Mouse (Mus musculus): ENCODE data around the gene Cdc37. TPM values are rescaled to one million over a fixed set of nuclear protein-coding genes. Genes with fewer than 3 reads are reported as not detected.
"Not testable (repeated sequence)": the region's sequence is repeated elsewhere in the genome, so short reads cannot be mapped to it uniquely, and the experiment has no call there.

Cdc37 gene
- 100 to 1,000 TPM; 136 to 139 TPM for total RNA-seq (2021)
- long read RNA-seq, full-length matches to known transcripts = 180 of 217 reads
- long read RNA-seq, partial matches to known transcripts = 17 of 217 reads
- long read RNA-seq, other reads (novel, unspliced or antisense) = 20 of 217 reads

DNA sequence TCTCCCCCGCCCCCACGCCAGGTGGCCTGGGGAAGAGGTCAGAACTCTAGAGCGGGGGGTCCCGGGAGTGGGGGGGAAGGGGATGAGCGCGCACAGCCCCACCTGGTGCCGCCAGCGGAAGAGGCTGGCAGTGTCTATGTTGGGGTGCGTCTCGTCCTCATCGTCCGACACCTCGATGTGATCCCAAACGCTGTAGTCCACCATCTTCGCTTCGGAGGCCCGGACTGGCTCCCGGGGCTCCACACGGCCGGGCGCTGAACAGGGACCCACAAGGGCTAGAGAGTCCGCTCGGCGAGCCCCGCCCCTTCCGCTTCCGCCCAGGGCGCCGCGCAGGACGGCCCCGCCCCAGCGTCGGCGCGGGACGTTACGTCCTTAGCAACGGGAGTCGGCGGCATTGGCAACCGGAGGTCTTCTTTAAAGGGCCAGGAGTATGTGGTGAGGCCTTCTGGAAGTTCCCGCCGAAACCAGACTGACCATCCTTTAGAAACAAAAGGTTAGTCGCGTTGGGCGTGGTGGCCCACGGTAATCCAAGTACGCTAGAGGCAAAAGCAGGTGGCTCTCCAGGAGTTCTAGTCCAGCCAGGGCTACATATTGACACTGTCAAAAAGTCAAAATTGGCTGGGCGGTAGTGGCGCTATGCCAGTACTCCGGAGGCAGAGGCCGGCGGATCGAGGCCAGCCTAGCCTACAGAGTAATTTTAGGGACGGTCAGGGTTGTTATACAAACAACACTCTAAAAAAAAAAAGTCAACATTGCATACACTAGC is at the start of gene Cdc37:
Cdc37 (minus strand) TSS at position 329 of the 766 bp plus-strand sequence.
- peak; percentile 93 to 95 for DNase-seq (ENCODE audit: low spot score in 2 of 2)

DNA sequence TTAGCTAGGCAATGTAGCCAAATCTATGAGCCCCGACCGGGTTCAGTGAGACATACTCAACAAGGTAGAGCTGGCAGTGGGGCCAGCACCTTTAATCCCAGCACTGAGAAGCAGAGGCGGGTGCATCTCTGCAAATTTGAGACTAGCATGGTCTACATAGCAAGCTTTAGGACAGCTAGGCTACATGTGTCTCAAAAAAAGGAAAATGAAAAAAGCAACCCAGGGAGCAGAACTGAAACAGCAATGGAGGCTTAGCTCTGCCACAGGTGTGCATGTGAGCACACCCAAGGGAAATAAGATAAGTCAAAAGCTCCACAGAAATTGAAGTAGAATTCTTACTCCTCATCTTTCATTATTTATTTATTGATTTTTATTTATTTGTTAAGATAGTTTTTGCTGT is 49.2 kb upstream of the Cdc37 start:
- no peak for DNase-seq (ENCODE audit: low spot score in 2 of 2)

DNA sequence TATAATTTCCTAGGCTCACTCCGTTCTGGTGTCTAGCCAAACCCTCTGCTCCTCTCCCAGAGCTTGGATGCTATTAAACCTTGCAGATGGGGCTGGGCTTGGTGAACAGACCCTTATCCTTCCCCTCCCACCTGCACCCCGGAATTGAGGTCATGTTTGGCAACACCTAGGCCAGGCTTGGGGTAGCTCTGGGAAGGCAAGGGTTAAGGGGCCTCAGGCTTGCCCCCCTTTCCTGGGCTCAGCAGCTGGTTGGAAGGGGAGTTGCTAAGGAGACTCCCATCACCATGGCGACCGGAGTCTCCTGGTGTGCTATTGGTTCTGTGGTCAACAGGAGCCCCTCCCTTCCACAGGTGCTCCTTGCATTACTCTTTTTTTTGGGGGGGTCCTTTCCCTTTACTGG is 48.2 kb upstream of the Cdc37 start:
- DNase-seq (ENCODE audit: low spot score in 2 of 2) = peak; percentile 76 to 81

DNA sequence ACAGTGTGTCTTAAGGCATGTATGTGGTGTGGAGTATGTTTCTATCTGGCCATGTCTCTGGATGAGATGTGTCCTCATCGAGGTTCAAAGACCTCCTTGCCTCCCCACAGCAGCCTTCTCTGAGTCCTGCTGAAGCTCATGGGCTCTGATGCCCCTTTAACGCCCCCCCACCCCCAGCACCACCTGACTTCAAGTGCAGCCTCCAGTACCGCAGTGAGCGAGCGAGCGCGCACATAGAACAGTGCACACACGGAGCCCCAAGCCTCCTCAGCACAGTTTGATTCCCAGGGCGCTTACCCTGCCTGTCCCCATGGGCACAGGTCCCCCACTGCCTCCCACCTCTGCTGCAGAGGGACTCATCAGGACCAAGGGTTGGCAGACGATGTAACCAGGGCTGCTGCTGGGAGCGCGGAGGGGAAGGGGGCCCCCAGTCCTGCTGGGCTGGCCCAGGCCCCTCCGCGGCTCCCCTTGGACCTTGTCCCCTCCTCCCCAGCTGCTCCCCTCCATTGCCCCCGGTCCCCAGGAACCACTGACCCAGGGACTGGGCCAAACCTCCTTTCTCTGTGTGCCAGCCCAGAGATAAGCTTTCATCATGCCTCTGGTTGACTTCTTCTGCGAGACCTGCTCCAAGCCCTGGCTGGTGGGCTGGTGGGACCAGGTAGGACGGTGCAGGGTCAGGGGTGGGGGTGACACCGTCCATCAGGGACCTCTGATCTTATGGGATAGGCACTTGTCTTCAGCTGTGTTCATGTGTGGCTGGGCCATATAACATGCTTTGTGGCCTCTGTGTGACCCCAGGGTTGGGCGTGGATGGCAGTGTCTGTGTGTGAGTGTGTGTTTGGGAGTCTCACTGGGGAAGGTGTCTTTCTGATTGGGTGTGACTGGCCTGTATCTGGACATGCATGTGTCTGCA is 47.0 kb upstream of the Cdc37 start:
- peak; percentile 67 to 70 for DNase-seq (ENCODE audit: low spot score in 2 of 2)

DNA sequence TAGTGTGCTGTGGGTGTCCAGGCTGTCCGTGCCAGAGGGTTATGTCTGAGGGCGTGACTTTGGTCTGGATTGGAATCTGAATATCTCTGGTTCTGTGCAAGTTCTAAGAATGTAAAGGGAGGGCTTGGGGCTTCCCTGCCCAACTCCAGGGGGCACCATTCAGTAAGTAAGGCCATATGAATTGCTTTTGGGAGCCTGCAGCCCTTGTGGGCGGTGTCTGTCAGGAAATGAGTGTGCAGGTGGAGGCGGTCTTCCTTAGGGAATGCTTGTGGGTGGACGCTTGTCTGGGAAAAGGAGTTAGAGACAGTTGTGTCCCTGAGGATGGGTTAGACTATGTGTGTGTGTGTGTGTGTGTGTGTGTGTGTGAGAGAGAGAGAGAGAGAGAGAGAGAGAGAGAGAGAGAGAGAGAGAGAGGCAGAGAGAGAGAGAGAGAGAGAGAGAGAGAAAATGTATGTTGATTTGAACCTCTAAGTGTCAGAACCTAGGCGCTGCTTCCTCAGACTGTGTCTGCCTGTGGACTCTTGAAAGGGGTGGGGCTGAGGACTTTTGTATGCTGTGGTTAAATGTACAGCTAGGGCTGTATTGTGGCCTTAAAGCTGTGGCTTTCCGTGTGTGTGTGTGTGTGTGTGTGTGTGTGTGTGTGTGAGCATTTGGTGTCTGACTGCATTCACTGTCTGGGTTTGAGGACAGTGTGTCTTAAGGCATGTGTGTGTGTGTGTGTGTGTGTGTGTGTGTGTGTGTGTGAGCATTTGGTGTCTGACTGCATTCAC is 46.1 kb upstream of the Cdc37 start:
- DNase-seq (ENCODE audit: low spot score in 2 of 2) = not testable (repeated sequence)

DNA sequence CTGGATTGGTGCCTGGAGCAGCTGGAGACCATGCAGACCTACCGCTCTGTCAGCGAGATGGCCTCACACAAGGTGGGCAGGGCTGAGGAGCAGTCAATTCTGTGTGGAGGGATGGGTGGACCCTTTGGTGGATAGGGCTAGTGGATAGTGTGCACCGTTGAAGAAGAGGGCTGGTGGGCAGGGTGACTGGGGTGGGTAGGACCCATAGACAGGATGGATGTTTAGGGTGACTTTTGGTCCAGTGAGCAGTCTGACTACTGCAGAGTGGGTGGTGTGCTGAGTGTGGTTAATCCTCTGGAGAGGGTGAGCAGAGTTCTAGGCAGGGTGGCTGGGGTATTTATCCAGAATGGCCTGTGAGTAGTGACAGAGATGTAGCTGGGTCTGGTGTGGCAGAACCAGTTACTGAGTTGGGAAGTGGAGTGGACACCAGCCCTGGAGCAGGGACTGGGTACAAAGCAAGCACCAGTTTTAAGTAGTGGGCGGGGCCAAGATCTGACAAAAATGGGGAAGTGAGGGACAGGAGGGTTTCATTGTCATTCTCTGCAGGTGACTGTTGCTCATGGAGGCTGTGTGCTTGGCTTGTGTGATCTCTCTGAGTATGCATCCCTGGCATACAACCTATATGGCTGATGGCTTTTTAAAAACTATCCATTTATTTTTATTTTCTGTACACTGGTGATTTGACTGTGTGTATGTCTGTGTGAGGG is 45.2 kb upstream of the Cdc37 start:
- no peak for DNase-seq (ENCODE audit: low spot score in 2 of 2)

DNA sequence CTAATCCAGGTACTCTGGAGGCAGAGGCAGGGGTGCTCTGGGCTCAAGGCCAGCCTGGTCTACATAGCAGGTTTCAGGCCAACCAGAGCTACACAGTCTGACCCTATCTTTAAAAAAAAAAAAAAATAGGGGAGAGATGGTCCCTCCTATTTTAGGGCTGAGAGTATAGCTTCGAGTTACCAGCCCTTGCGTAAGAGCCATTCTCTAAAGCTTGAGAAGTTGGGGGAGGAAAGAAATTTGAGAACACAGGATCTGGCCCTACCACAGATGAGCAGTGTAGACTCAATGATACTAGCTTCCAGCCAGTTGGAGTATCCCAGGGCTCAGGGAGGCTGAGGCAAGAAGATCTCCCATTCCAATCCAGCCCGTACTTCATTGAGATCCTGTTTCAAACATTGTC is 44.0 kb upstream of the Cdc37 start:
- no peak for DNase-seq (ENCODE audit: low spot score in 2 of 2)

DNA sequence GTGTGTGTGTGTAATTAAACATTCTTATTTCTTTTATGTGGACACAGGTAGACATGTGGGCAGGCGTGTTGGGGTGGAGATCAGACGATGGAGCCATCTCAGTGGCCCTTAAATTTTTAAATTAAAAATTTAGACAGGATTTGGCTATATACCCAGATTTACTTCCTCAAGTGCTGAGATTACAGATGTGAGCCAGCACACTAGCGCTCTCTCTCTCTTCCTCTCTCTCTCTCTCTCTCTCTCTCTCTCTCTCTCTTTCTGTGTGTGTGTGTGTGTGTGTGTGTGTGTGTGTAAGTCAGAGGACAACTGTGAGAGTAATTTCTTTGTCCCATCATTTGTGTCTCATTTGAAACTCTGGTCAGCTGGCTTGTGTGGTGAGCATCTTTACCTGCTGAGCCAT is 40.9 kb upstream of the Cdc37 start:
- DNase-seq (ENCODE audit: low spot score in 2 of 2) = no peak

DNA sequence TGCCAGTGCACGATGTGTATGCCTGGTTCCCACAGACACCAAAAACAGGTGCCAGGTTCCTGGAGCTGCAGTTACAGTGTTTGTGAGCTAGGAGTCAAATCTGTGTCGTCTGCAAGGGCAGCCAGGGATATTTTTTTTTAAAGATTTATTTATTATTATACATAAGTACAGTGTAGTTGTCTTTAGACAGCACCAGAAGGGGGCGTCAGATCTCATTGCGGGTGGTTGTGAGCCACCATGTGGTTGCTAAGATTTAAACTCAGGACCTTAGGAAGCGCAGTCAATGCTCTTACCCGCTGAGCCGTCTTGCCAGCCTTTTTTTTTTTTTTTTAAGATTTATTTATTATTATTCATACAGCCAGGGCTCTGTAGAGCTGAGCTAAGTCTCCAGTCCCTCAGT is 40.1 kb upstream of the Cdc37 start:
- no peak for DNase-seq (ENCODE audit: low spot score in 2 of 2)

DNA sequence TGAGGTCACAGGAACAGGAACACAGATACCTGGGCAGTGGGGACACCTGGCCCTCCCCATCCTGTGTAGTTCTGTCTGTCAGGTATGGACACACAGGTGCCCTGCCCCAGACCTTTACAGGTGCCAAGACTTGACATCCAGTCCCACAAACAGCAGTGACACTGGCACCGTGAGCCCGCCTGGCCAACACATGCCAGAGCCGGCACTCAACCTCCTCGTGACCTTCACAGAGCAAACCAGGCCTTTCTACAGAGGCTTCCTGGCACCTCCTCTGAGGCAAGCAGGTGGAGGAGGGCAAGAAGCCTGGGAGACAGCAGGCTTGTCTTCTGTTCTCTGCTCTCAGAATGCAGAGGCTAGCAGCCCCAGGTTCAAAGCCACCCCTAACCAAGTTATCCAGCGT is 35.7 kb upstream of the Cdc37 start:
- DNase-seq (ENCODE audit: low spot score in 2 of 2) = no peak

DNA sequence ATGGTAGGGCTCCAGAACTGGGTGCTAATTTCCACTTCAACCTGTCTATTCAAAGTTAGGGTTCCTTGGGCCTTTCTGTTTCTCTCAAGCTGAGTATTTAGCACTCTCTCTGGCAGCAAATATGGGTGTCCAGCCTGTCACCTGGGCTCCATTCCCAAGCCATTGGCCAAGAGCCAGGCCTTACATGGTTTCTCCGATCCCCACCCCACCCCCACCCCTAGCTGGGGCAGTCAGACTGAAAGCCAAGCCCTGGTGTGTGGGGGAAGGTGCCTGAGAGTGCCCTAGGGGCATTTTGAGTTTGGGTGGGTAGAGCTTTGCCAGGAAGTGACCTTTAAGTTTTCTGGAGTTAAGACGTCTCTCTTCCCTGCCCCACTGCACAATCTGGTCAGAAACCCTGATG is 35.0 kb upstream of the Cdc37 start:
- no peak for DNase-seq (ENCODE audit: low spot score in 2 of 2)

DNA sequence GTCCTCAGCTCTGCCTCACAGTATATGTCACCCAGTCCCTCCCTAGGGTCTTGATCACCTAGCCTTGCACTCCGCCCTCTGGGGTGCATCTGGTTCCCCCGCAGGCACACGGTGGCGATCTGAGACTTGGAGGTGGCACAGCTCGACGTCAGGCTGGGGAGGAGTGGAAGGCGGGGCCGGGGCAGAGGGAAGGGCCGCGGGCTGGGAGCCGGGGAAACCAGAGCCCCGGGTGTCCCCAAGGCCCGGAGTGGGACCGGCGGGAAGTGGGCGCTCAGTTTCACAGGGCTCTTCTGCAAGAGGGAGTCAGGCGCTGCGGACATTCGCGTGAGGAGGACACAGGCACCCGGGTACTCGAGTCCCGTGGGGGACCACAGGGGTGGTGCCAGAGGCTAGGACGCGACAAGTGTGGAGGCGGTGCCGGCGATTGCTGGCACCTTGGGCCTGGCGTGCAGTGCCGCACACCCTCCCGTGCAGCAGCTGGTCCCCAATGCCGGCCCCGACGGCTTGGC is 34.2 kb upstream of the Cdc37 start:
- DNase-seq (ENCODE audit: low spot score in 2 of 2) = peak in 1 of 2 experiments; percentile 51

DNA sequence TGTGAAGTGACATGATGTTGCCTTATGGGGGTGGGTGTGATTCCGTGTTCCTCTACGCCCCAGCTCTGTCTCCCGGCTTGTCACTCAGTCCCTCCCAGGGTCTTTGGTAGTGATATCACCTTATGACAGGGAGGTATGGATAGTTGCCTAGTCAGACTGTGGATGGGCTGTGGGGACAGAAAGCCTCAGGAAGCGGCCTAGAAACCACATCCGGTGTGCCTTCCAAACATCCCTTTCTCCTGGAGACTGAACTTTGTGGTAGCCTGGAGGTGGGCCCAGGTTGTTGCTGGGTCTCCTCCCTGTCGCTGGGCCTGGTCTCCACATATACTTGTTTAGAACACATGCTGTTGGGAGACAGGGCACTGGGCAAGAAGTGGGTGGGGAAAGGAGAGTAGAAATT is 33.6 kb upstream of the Cdc37 start:
- DNase-seq (ENCODE audit: low spot score in 2 of 2) = no peak

DNA sequence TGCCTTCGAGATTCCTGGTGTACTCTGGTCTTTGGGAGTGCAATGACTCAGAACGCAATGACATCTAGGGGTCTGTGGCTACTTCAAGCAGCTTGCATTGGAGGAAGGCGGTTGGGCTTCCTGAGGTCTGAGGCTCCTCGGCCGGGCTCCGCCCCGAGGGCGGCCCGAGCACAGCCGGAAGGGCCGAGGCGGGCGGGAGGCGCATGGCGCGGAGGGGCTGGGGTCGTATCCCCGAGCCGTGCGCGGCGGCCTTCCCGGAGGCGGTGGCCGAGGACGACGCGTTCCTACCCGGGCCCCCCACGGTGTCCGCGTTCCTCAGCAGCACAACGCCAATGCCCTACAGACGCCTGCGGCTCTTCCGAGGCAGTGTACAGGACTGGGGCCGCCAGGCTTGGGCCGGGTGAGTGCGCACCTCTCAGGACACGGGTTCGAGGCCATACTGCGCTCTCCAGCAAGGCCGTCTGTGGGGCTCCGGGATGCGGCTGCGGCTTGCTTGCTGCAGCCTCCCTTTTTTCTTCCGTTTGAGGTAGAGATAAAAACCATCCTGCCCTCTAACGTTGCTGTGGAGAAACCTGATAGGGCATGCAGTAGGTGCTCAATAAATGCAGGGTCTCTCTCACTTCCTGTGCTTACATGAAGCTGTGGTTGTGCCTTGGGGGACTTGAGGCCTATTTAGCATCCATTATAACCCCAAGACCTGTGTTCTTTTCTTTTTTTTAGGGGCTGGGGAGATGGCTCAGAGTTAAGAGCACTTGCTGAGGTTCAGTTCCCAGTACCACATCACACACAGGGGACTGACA is 31.8 kb upstream of the Cdc37 start:
- DNase-seq (ENCODE audit: low spot score in 2 of 2) = no peak

DNA sequence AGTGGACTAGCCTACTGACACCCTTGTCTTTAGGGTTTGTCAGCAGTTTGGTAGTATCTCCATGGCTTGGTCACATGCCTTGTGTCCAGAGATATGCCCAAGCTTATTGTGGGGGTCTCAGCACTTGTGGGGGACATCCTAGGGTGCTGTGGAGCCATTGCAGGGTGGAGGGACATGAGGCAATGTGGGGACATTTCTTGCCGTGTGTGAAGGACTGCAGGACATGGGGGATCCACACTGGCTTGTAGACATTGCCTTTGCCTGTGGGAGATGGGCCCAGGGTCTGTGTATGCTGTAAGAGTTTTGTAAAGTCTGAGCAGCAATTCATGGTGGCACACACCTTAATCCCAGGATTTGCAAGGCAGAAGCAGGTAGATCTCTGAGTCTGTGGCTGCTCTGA is 31.1 kb upstream of the Cdc37 start:
- DNase-seq (ENCODE audit: low spot score in 2 of 2) = no peak

DNA sequence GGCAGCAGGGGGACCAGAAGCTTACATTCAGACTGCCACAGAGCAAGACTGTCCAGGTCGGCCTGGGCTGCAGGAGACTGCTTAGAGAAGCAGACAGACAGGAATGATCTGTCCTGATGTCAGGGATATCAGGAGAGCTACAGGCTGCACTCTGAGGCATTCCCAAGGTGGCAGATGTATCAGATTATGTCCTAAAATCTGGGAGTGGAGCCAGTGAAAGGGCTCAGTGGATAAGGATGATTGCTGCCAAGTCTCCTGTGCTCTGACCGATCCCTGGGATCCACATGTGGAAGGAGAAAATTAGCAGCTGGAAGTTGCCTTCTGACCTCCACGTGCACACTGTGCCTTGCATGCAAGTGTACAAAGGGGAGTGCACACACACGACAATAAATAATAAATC is 30.6 kb upstream of the Cdc37 start:
- no peak for DNase-seq (ENCODE audit: low spot score in 2 of 2)

DNA sequence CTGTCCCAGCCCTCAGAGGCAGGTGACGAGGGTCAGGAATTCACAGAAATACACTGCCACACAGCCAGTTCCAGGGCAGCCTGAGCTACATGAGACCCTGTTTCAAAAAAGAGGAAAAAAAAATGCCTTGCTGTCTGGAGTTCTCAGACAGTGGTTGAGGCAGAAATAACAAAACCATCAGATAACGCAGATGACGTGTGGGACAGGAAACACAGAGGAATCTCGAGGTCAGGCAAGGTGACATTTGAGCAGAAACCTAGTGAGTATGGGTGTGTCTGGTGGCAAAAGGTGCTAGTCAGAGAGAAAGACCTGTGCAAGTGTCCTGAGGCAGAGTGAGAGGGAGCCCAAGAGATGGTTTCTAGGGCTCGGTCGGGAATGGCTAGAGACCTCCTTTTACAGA is 22.6 kb upstream of the Cdc37 start:
- no peak for DNase-seq (ENCODE audit: low spot score in 2 of 2)

DNA sequence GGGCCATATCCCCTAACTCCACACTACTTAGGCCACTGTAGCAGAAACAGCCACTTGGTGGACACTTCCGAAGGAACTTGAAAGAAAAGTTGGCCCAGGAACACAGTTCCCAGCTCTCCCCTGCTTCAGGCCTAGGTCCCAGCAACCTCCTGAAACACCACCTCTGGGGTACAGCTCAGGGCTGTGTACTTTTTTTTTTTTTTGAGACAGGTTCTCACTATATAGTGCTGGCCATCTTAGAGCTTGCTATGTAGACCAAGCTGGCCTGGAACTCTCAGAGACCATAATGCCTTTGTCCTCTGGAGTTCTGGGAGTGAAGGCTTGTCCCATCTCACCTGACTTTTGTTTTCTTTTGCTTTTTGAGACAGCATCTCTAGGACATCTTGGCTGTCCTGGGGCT is 19.4 kb upstream of the Cdc37 start:
- no peak for DNase-seq (ENCODE audit: low spot score in 2 of 2)
